Mouse (Mus musculus) CH12.LX (cell line): ENCODE data around the gene Prnp. TPM values are rescaled to one million over a fixed set of nuclear protein-coding genes. Genes with fewer than 3 reads are reported as not detected.

Experiments used
- DNase-seq: peaks from one replicate; pipeline ENCODE4 v3.0.0-alpha.2; 2013; ENCODE audit errors: extremely low read depth
- H3K27ac ChIP-seq: 2 replicates; pipeline ENCODE4 v1.5.1; 2012; ENCODE audit warnings: low read depth, mild to moderate bottlenecking, control low read depth, moderate library complexity; ENCODE audit not compliant: insufficient read depth
- H3K27me3 ChIP-seq: replicated peaks from 2 replicates; pipeline ENCODE3; 2012; ENCODE audit warnings: inconsistent platforms
- H3K36me3 ChIP-seq, 2 experiments: replicated peaks in 1 of 2; 2 replicates each; pipeline versions ENCODE3 to v1.6.1; 2012; ENCODE audit warnings: inconsistent platforms in 1 of 2, low read length in 1 of 2, mild to moderate bottlenecking in 1 of 2, mixed read lengths in 1 of 2, moderate library complexity in 1 of 2; ENCODE audit not compliant: control insufficient read depth in 1 of 2, insufficient read depth in 1 of 2
- H3K4me1 ChIP-seq, 2 experiments: 2 replicates each; pipeline ENCODE4 v1.6.1; 2012; ENCODE audit warnings: inconsistent platforms in 1 of 2, moderate library complexity in 1 of 2; ENCODE audit not compliant: insufficient read depth in 2 of 2, control insufficient read depth in 1 of 2
- H3K4me2 ChIP-seq: 2 replicates; pipeline ENCODE4 v1.6.1; 2012; ENCODE audit warnings: low read depth, mild to moderate bottlenecking, control low read depth; ENCODE audit not compliant: poor library complexity, insufficient read depth, severe bottlenecking
- H3K4me3 ChIP-seq, 3 experiments: fragments of 150-350 bp in 1 of 3; sonication (generic) in 1 of 3; replicated peaks in 1 of 3; 2 replicates each; pipeline versions ENCODE3 to v1.5.1; 2011 to 2012; ENCODE audit warnings: low read depth in 2 of 3, low read length in 2 of 3, mild to moderate bottlenecking in 2 of 3, moderate library complexity in 2 of 3, control low read depth in 1 of 3, improper control_type of control experiment in 1 of 3, inconsistent platforms in 1 of 3, mixed read lengths in 1 of 3; ENCODE audit not compliant: poor library complexity in 1 of 3
- H3K79me2 ChIP-seq: replicated peaks from 2 replicates; pipeline ENCODE4 v1.6.1; 2012; ENCODE audit warnings: mild to moderate bottlenecking, moderate library complexity; ENCODE audit not compliant: control insufficient read depth, poor library complexity, insufficient read depth, severe bottlenecking; ENCODE audit errors: extremely low read depth
- H3K9ac ChIP-seq: 2 replicates; pipeline ENCODE4 v1.6.1; 2012; ENCODE audit warnings: low read depth, mild to moderate bottlenecking, control low read depth, moderate library complexity; ENCODE audit not compliant: insufficient read depth
- H3K9me3 ChIP-seq: replicated peaks from 2 replicates; pipeline ENCODE3; 2012; ENCODE audit warnings: low read length, inconsistent platforms, mixed read lengths
- CHD2 ChIP-seq: IDR thresholded peaks from 2 replicates; pipeline ENCODE4 v1.6.1; 2011; ENCODE audit warnings: low read length, improper control_type of control experiment
- CTCF ChIP-seq, 2 experiments: IDR thresholded peaks in 1 of 2; conservative IDR thresholded peaks in 1 of 2; 2 replicates each; pipeline ENCODE4 v1.5.1; 2011 to 2012; ENCODE audit warnings: low read depth in 2 of 2, low read length in 2 of 2, improper control_type of control experiment in 1 of 2, inconsistent platforms in 1 of 2, mild to moderate bottlenecking in 1 of 2, moderate library complexity in 1 of 2
- ELF1 ChIP-seq: IDR thresholded peaks from 2 replicates; pipeline ENCODE4 v1.6.1; 2014; ENCODE audit warnings: low read depth, mild to moderate bottlenecking, inconsistent platforms, low read length, improper control_type of control experiment
- ETS1 ChIP-seq: conservative IDR thresholded peaks from 2 replicates; pipeline ENCODE4 v1.6.1; 2012; ENCODE audit warnings: low read depth, mild to moderate bottlenecking, inconsistent platforms, low read length, improper control_type of control experiment, moderate library complexity
- GABPA ChIP-seq: IDR thresholded peaks from 2 replicates; pipeline ENCODE4 v1.6.1; 2012; ENCODE audit warnings: low read depth, low read length, improper control_type of control experiment, inconsistent platforms; ENCODE audit not compliant: insufficient replicate concordance
- HCFC1 ChIP-seq: IDR thresholded peaks from 2 replicates; pipeline ENCODE4 v1.6.1; 2012; ENCODE audit warnings: low read depth, mild to moderate bottlenecking, inconsistent platforms, low read length, improper control_type of control experiment
- MAX ChIP-seq: IDR thresholded peaks from 2 replicates; pipeline ENCODE4 v1.6.1; 2011; ENCODE audit warnings: low read length, improper control_type of control experiment
- MAZ ChIP-seq: IDR thresholded peaks from 2 replicates; pipeline ENCODE4 v1.6.1; 2012; ENCODE audit warnings: low read depth, mild to moderate bottlenecking, inconsistent platforms, low read length, improper control_type of control experiment, moderate library complexity
- MEF2A ChIP-seq: IDR thresholded peaks from 2 replicates; pipeline ENCODE4 v1.6.1; 2014; ENCODE audit warnings: low read depth, mild to moderate bottlenecking, inconsistent platforms, low read length, improper control_type of control experiment, borderline replicate concordance
- MYC ChIP-seq: IDR thresholded peaks from 2 replicates; pipeline ENCODE4 v1.6.1; 2011; ENCODE audit warnings: low read depth, mild to moderate bottlenecking, improper control_type of control experiment, low read length
- NELFE ChIP-seq: IDR thresholded peaks from 2 replicates; pipeline ENCODE4 v1.6.1; 2011; ENCODE audit warnings: low read depth, low read length, improper control_type of control experiment
- RCOR1 ChIP-seq: conservative IDR thresholded peaks from 2 replicates; pipeline ENCODE4 v1.6.1; 2012; ENCODE audit warnings: low read depth, mild to moderate bottlenecking, inconsistent platforms, low read length, improper control_type of control experiment
- SMC3 ChIP-seq: IDR thresholded peaks from 2 replicates; pipeline ENCODE4 v1.6.1; 2011; ENCODE audit warnings: low read depth, low read length, improper control_type of control experiment
- UBTF ChIP-seq: IDR thresholded peaks from 2 replicates; pipeline ENCODE4 v1.6.1; 2012; ENCODE audit warnings: low read depth, mild to moderate bottlenecking, inconsistent platforms, low read length, improper control_type of control experiment, moderate library complexity
- USF1 ChIP-seq: IDR thresholded peaks from 2 replicates; pipeline ENCODE4 v1.6.1; 2014; ENCODE audit warnings: low read depth, mild to moderate bottlenecking, inconsistent platforms, low read length, improper control_type of control experiment
- ZC3H11A ChIP-seq: IDR thresholded peaks from 2 replicates; pipeline ENCODE4 v1.6.1; 2012; ENCODE audit warnings: low read depth, mild to moderate bottlenecking, inconsistent platforms, low read length, improper control_type of control experiment
- ZKSCAN1 ChIP-seq: IDR thresholded peaks from 2 replicates; pipeline ENCODE4 v1.6.1; 2012; ENCODE audit warnings: low read depth, inconsistent platforms, low read length, improper control_type of control experiment, borderline replicate concordance
- ZMIZ1 ChIP-seq: IDR thresholded peaks from 2 replicates; pipeline ENCODE4 v1.6.1; 2012; ENCODE audit warnings: low read depth, mild to moderate bottlenecking, inconsistent platforms, low read length, improper control_type of control experiment
- ZNF384 ChIP-seq: IDR thresholded peaks from 2 replicates; pipeline ENCODE4 v1.6.1; 2012; ENCODE audit warnings: low read depth, low read length, improper control_type of control experiment, inconsistent platforms
- dilution Hi-C: fragments of 300-500 bp; cut with MboI; formaldehyde crosslinking; loops from 2 replicates; pipeline ENCODE4 v1.14.3; 2020; ENCODE audit warnings: low sequenced_read_pairs; ENCODE audit not compliant: extremely low pct_unique_long_range_greater_than_20kb, extremely low pct_ligation_motif_present
- in situ Hi-C: fragments of 300-500 bp; cut with MboI; formaldehyde crosslinking; loops from 3 replicates; pipeline ENCODE4 v1.14.3; 2019; ENCODE audit warnings: low sequenced_read_pairs, low pct_ligation_motif_present, low pct_unique_long_range_greater_than_20kb, mixed read lengths
- polyA plus RNA-seq: library from polyadenylated mRNA; unstranded; fragments of >175 nt; gene quantifications from 2 replicates; pipeline ENCODE4 v1.2.1, GENCODE M21; 2012; ENCODE audit warnings: low read depth; ENCODE audit not compliant: insufficient read length
- total RNA-seq, 2 experiments: library from RNA; depleted of rRNA; stranded (reverse); fragments of 300-350 nt in 1 of 2; fragments of >200 nt in 1 of 2; gene quantifications; 2 replicates each; pipeline ENCODE4 v1.2.3; 2012 to 2014

The Prnp gene
- total and polyA plus RNA-seq, 3 experiments, result 4.5 to 6.4 (median 5.7) TPM

GRCm38 (mm10) chr2:131971098-131971497, 61.4 kb downstream of the Prnp start:
- peaks cover 0 to 8% of the 10 kb centered on the region in 2 experiments; a peak in 1 of 4 replicates for H3K4me1 ChIP-seq
- TF ChIP-seq CHD2 (no peak), MAX (no peak), SMC3 (no peak), ZKSCAN1 (no peak), MAZ (no peak), MEF2A (no peak), ZC3H11A (no peak), ZNF384 (no peak), RCOR1 (no peak)
- in situ Hi-C loops, result loop anchor here (25.0 kb wide), 1 partner anchor 516 kb away; no protein-coding TSS in a partner anchor
- H3K9ac ChIP-seq, result no peak overlapping the region
- H3K27ac ChIP-seq, result no peak overlapping the region
- dilution Hi-C loops, result no loop called here
- no peaks in the 10 kb centered on the region for H3K79me2 ChIP-seq
- DNase-seq, result no peak
- no peaks in the 10 kb centered on the region for H3K9me3 ChIP-seq
- H3K36me3 ChIP-seq, result no peaks in the 10 kb centered on the region
- no peak overlapping the region for H3K4me2 ChIP-seq
- H3K4me3 ChIP-seq, result no peak overlapping the region
- H3K27me3 ChIP-seq, result no peaks in the 10 kb centered on the region

GRCm38 (mm10) chr2:131976663-131977062, 66.9 kb downstream of the Prnp start:
- DNase-seq, result peak; percentile 49
- H3K4me1 ChIP-seq, result peaks cover 0 to 26% of the 10 kb centered on the region in 2 experiments; a peak in 2 of 4 replicates
- H3K4me3 ChIP-seq, result no peak overlapping the region
- dilution Hi-C loops (no loop called here), in situ Hi-C loops (no loop called here)
- no peak overlapping the region for H3K27ac ChIP-seq
- no peaks in the 10 kb centered on the region for H3K79me2 ChIP-seq
- no peak overlapping the region for H3K4me2 ChIP-seq
- TF ChIP-seq MYC (no peak), ELF1 (no peak), CTCF (conservative IDR thresholded peaks at IDR 0.05 in 1 of 2, IDR thresholded peaks at IDR 0.05 in 1 of 2; ENCODE audit: low read depth in 2 of 2, low read length in 2 of 2) (no peak), NELFE (no peak), ZNF384 (0 out of 2 replicates have a peak, but pooled peaks have one; percentile 24), MEF2A (no peak), ETS1 (no peak)
- no peaks in the 10 kb centered on the region for H3K36me3 ChIP-seq
- no peaks in the 10 kb centered on the region for H3K27me3 ChIP-seq
- no peak overlapping the region for H3K9ac ChIP-seq
- peaks cover 10% of the 10 kb centered on the region for H3K9me3 ChIP-seq

- Histone ChIP-seq H3K36me3 (no peaks in the 10 kb centered on the region), H3K9ac (no peak overlapping the region), H3K27ac (no peak overlapping the region), H3K27me3 (no peaks in the 10 kb centered on the region), H3K4me1 (peaks cover 2 to 34% of the 10 kb centered on the region in 2 experiments), H3K4me2 (no peak overlapping the region), H3K9me3 (peaks cover 10% of the 10 kb centered on the region), H3K4me3 (no peak overlapping the region)
- in situ Hi-C loops (loop anchor here (5.0 to 10.0 kb wide), 2 partner anchors 151 to 264 kb away; partner anchors contain the start of gene Tmem230), dilution Hi-C loops (no loop called here)
- DNase-seq, result no peak
- TF ChIP-seq MYC, result no peak
- TF ChIP-seq USF1, result no peak
- no peak for TF ChIP-seq HCFC1
- no peak for TF ChIP-seq NELFE
- no peak for TF ChIP-seq ZMIZ1
- no peak for TF ChIP-seq ETS1
- no peak for TF ChIP-seq GABPA
- TF ChIP-seq UBTF, result no peak
- TF ChIP-seq MEF2A, result no peak
- TF ChIP-seq, all 38 proteins: peak for 0
- no peaks in the 10 kb centered on the region for H3K79me2 ChIP-seq
These were observed 71.1 kb downstream of the Prnp start for GRCm38 (mm10) chr2:131980866-131981265.
